Comparison of ENCODE assay signal across 13 mouse cellular contexts in genomic region chr15:79411363-79412065, GRCm38 (mm10). TPM values are rescaled to one million over a fixed set of nuclear protein-coding genes. Genes with fewer than 3 reads are reported as not detected.
DNase-seq lines count a peak whose midpoint lies in the region; ATAC-seq and TF ChIP-seq lines count a peak whose summit lies in the region.
"Had no signal": no experiment of that assay in that cellular context is flagged by ENCODE, and none has a peak within 500 bp of the region (broad histone marks: within the 10 kb centered on the region; RNA-seq: fewer than 3 reads in every experiment).

No protein-coding gene starts in this region.

- no peaks in the 10 kb centered on the region for H3K36me3 ChIP-seq in liver, embryonic 14.5 days (replicated peaks; ENCODE audit: control insufficient read depth, insufficient read depth, low read depth)
- H3K36me3 ChIP-seq in liver, embryonic 11.5 days (ENCODE audit: control insufficient read depth, insufficient read depth, low read length) = no peaks in the 10 kb centered on the region
- H3K36me3 ChIP-seq in CH12.LX (replicated peaks in 1 of 2; ENCODE audit: control insufficient read depth in 1 of 2, insufficient read depth in 1 of 2, low read length in 1 of 2) (peaks cover 0 to 19% of the 10 kb centered on the region in 2 experiments), MEL (ENCODE audit: control insufficient read depth in 1 of 2, insufficient read depth in 2 of 2, low read length in 2 of 2) (peaks cover 0 to 11% of the 10 kb centered on the region in 2 experiments; a peak in 2 of 4 replicates)
- no peaks in the 10 kb centered on the region for H3K36me3 ChIP-seq in forebrain, postnatal 0 days (ENCODE audit: insufficient read depth)

- no peak overlapping the region for H3K4me2 ChIP-seq in liver, embryonic 14.5 days (ENCODE audit: low read depth)
- no peak overlapping the region for H3K4me2 ChIP-seq in liver, embryonic 11.5 days
- H3K4me2 ChIP-seq in CH12.LX (ENCODE audit: insufficient read depth, low read depth, poor library complexity, severe bottlenecking) = no peak overlapping the region
- no peak overlapping the region for H3K4me2 ChIP-seq in forebrain, postnatal 0 days (ENCODE audit: low read depth)

- no peaks in the 10 kb centered on the region for H3K9me3 ChIP-seq in liver, embryonic 14.5 days (ENCODE audit: control insufficient read depth, low read length)
- H3K9me3 ChIP-seq in liver, embryonic 11.5 days (ENCODE audit: control insufficient read depth, low read length) = no peaks in the 10 kb centered on the region
- H3K9me3 ChIP-seq in CH12.LX (replicated peaks; ENCODE audit: low read length) (no peaks in the 10 kb centered on the region), MEL (replicated peaks; ENCODE audit: insufficient read depth, low read length) (no peaks in the 10 kb centered on the region)
- no peaks in the 10 kb centered on the region for H3K9me3 ChIP-seq in forebrain, postnatal 0 days (ENCODE audit: low read length)

- TF ChIP-seq RAD21 in CH12.LX (IDR thresholded peaks at IDR 0.05; ENCODE audit: low read depth, low read length) = peak; percentile 77
- peak; percentile 63 for TF ChIP-seq RAD21 in MEL (IDR thresholded peaks at IDR 0.05; ENCODE audit: low read depth, low read length)

- H3K27me3 ChIP-seq in liver, embryonic 14.5 days (ENCODE audit: control insufficient read depth, insufficient read depth, low read length) = no peaks in the 10 kb centered on the region
- H3K27me3 ChIP-seq in liver, embryonic 11.5 days (replicated peaks; ENCODE audit: control insufficient read depth, insufficient read depth, low read length) = no peaks in the 10 kb centered on the region
- H3K27me3 ChIP-seq in CH12.LX (replicated peaks) (no peaks in the 10 kb centered on the region), MEL (ENCODE audit: control insufficient read depth in 1 of 2, insufficient read depth in 2 of 2, low read length in 2 of 2) (no peaks in the 10 kb centered on the region)
- H3K27me3 ChIP-seq in forebrain, postnatal 0 days (ENCODE audit: insufficient read depth, low read length) = no peaks in the 10 kb centered on the region
- H3K27me3 ChIP-seq: Patski had no signal

- H3K4me3 ChIP-seq in liver, embryonic 14.5 days (ENCODE audit: insufficient read depth in 1 of 2, low read depth in 2 of 2, low read length in 2 of 2) = no peak overlapping the region
- H3K4me3 ChIP-seq in liver, embryonic 11.5 days (ENCODE audit: low read depth, low read length) = no peak overlapping the region
- no peak overlapping the region for H3K4me3 ChIP-seq in CH12.LX (replicated peaks in 1 of 3; ENCODE audit: low read depth in 2 of 3, low read length in 2 of 3, poor library complexity in 1 of 3)
- H3K4me3 ChIP-seq in MEL (ENCODE audit: control insufficient read depth in 1 of 2, insufficient read depth in 1 of 2, low read depth in 2 of 2, low read length in 2 of 2) = no peak overlapping the region
- no peak overlapping the region for H3K4me3 ChIP-seq in forebrain, postnatal 0 days (ENCODE audit: low read depth, low read length)

- in situ Hi-C loops in CH12.LX (cut with MboI; ENCODE audit: low pct_ligation_motif_present, low pct_unique_long_range_greater_than_20kb, low sequenced_read_pairs) = no loop called here

- H3K4me1 ChIP-seq in liver, embryonic 14.5 days (replicated peaks; ENCODE audit: control insufficient read depth in 2 of 2, insufficient read depth in 2 of 2, low read length in 1 of 2) = peaks cover 0 to 8% of the 10 kb centered on the region in 2 experiments; a peak in 1 of 4 replicates
- H3K4me1 ChIP-seq in liver, embryonic 11.5 days (replicated peaks; ENCODE audit: control insufficient read depth, insufficient read depth, low read length) = peaks cover 3% of the 10 kb centered on the region; the same call in 1 of the 2 replicates
- H3K4me1 ChIP-seq in CH12.LX (ENCODE audit: control insufficient read depth in 1 of 2, insufficient read depth in 2 of 2) = peaks cover 18 to 41% of the 10 kb centered on the region in 2 experiments
- peaks cover 6 to 29% of the 10 kb centered on the region in 2 experiments; a peak in 3 of 4 replicates for H3K4me1 ChIP-seq in MEL (ENCODE audit: control insufficient read depth in 1 of 2, insufficient read depth in 2 of 2, low read length in 2 of 2)
- H3K4me1 ChIP-seq in forebrain, postnatal 0 days (ENCODE audit: insufficient read depth) = no peaks in the 10 kb centered on the region

- no peaks in the 10 kb centered on the region for H3K79me2 ChIP-seq in CH12.LX (replicated peaks; ENCODE audit: control insufficient read depth, extremely low read depth, insufficient read depth, poor library complexity, severe bottlenecking)
- H3K79me2 ChIP-seq in MEL (ENCODE audit: control insufficient read depth, insufficient read depth, low read length, poor library complexity) = no peaks in the 10 kb centered on the region

- no peak for ATAC-seq in liver, embryonic 14.5 days (ENCODE audit: insufficient read depth)
- no peak for ATAC-seq in liver, embryonic 11.5 days (replicated peaks; ENCODE audit: low FRiP score)
- 0 out of 2 replicates have a peak, but pooled peaks have one; percentile 10 for ATAC-seq in megakaryocyte progenitor cell, adult 5-6 weeks (replicated peaks; ENCODE audit: poor library complexity)
- ATAC-seq in forebrain, postnatal 0 days = no peak
- ATAC-seq: forebrain, embryonic 14.5 days; Patski had no signal

- TF ChIP-seq EP300 in liver, embryonic 14.5 days (IDR thresholded peaks at IDR 0.05; ENCODE audit: low read depth) = no peak
- no peak for TF ChIP-seq EP300 in CH12.LX (IDR thresholded peaks at IDR 0.05; ENCODE audit: low read length)
- no peak for TF ChIP-seq EP300 in MEL (IDR thresholded peaks at IDR 0.05; ENCODE audit: low read depth in 1 of 2, low read length in 2 of 2)

- no peak overlapping the region for H3K9ac ChIP-seq in liver, embryonic 14.5 days (replicated peaks)
- no peak overlapping the region for H3K9ac ChIP-seq in liver, embryonic 11.5 days (ENCODE audit: low read depth, low read length)
- H3K9ac ChIP-seq in CH12.LX (ENCODE audit: insufficient read depth, low read depth) = no peak overlapping the region
- no peak overlapping the region for H3K9ac ChIP-seq in MEL (ENCODE audit: control insufficient read depth, low read depth, low read length, poor library complexity, severe bottlenecking)
- H3K9ac ChIP-seq in forebrain, postnatal 0 days = no peak overlapping the region

- no peak overlapping the region for H3K27ac ChIP-seq in liver, embryonic 14.5 days
- H3K27ac ChIP-seq in liver, embryonic 11.5 days (ENCODE audit: low read depth, low read length) = no peak overlapping the region
- no peak overlapping the region for H3K27ac ChIP-seq in CH12.LX (ENCODE audit: insufficient read depth, low read depth)
- H3K27ac ChIP-seq in MEL (ENCODE audit: control insufficient read depth, low read depth, low read length) = no peak overlapping the region
- no peak overlapping the region for H3K27ac ChIP-seq in forebrain, postnatal 0 days (ENCODE audit: low read depth, low read length)
- H3K27ac ChIP-seq: macrophage had no signal

- no peak for TF ChIP-seq POLR2A in CH12.LX (IDR thresholded peaks at IDR 0.05; ENCODE audit: low read depth, low read length)
- TF ChIP-seq POLR2A in MEL (IDR thresholded peaks at IDR 0.05; ENCODE audit: control insufficient read depth in 1 of 2, insufficient read depth in 1 of 2, low read depth in 1 of 2, low read length in 2 of 2, poor library complexity in 1 of 2) = no peak

- DNase-seq in liver, embryonic 14.5 days (ENCODE audit: low read depth in 3 of 3, low spot score in 3 of 3) = no peak
- no peak for DNase-seq in liver, embryonic 11.5 days (ENCODE audit: low spot score)
- no peak for DNase-seq in CH12.LX (ENCODE audit: extremely low read depth)
- no peak for DNase-seq in MEL (ENCODE audit: low read depth, low spot score)
- no peak for DNase-seq in forebrain, postnatal 0 days
- no peak for DNase-seq in kidney, adult 9 months
- DNase-seq: adrenal gland, postnatal 14 days; cerebellum, adult 11 months; embryo, embryonic 11 days had no signal

- 53% methylated on average over 10 of the region's 10 CpGs for WGBS in liver, embryonic 14.5 days (ENCODE audit: insufficient replicate concordance)
- WGBS in liver, embryonic 11.5 days = 67% methylated on average over 10 of the region's 10 CpGs
- WGBS in forebrain, postnatal 0 days = 54% methylated on average over 10 of the region's 10 CpGs

- dilution Hi-C loops in CH12.LX (cut with MboI; ENCODE audit: extremely low pct_ligation_motif_present, extremely low pct_unique_long_range_greater_than_20kb, low sequenced_read_pairs) = no loop called here

- peak; percentile 50 for TF ChIP-seq CTCF in liver, embryonic 14.5 days (IDR thresholded peaks at IDR 0.05; ENCODE audit: low read depth)
- TF ChIP-seq CTCF in CH12.LX (conservative IDR thresholded peaks at IDR 0.05 in 1 of 2, IDR thresholded peaks at IDR 0.05 in 1 of 2; ENCODE audit: low read depth in 2 of 2, low read length in 2 of 2) (peak in 1 of 2 experiments; percentile 69; a peak in 2 of 4 replicates), MEL (IDR thresholded peaks at IDR 0.05 in 2 of 3, conservative IDR thresholded peaks at IDR 0.05 in 1 of 3; ENCODE audit: control insufficient read depth in 1 of 3, insufficient read depth in 1 of 3, low read depth in 2 of 3, low read length in 3 of 3, poor library complexity in 1 of 3, severe bottlenecking in 1 of 3) (peak in 2 of 3 experiments; percentile 28 to 57; a peak in 4 of 6 replicates)
- no peak for TF ChIP-seq CTCF in forebrain, postnatal 0 days (IDR thresholded peaks at IDR 0.05; ENCODE audit: low read depth)

RNA-seq across cellular contexts. Expression of gene Tmem184b, which starts 8.1 kb away (rescaled TPM):
- 7.2 and 10.3 TPM in 2 replicates for polyA plus RNA-seq in liver, embryonic 14.5 days (2012; rRNA removed)
- 5.7 and 8.6 TPM in 2 replicates for polyA plus RNA-seq in liver, embryonic 14.5 days (2014; fragmentation: Nextera tagmentation; extraction: Ambion mirVana)
- 36.4 and 38.8 TPM in 2 replicates for polyA plus RNA-seq in liver, embryonic 11.5 days (2014; fragmentation: Nextera tagmentation; extraction: Ambion mirVana)
- total RNA-seq in CH12.LX (2012; rRNA removed) (18.9 and 21.1 TPM in 2 replicates), CH12.LX (2014; rRNA removed) (7.1 and 7.2 TPM in 2 replicates), MEL (2012; rRNA removed) (7.2 and 7.5 TPM in 2 replicates)
- polyA plus RNA-seq in CH12.LX (2012; ENCODE audit: insufficient read length, low read depth) (38.0 and 42.7 TPM in 2 replicates), MEL (2012; ENCODE audit: insufficient read depth in 1 of 2, insufficient read length in 2 of 2, low read depth in 1 of 2, low replicate concordance in 2 of 2, missing spikeins in 1 of 2) (10 to 100 TPM in 1 of 2 experiments, not detected in 1; 28.4 TPM)
- total RNA-seq in megakaryocyte progenitor cell, adult 5-6 weeks (2015) = 12.0 and 12.2 TPM in 2 replicates
- total RNA-seq in megakaryocyte progenitor cell, adult 5-6 weeks (2017) = 4.0 and 4.3 TPM in 2 replicates
- total RNA-seq in forebrain, postnatal 0 days (2014; rRNA removed) = 32.0 and 41.9 TPM in 2 replicates
- 22.9 and 30.3 TPM in 2 replicates for polyA plus RNA-seq in forebrain, postnatal 0 days (2015; fragmentation: Nextera tagmentation; extraction: Ambion mirVana)

RNA-seq across cellular contexts. Expression of gene Csnk1e, which starts 43.9 kb away (rescaled TPM):
- 9.5 and 9.8 TPM in 2 replicates for polyA plus RNA-seq in liver, embryonic 14.5 days (2012; rRNA removed)
- 3.7 and 5.5 TPM in 2 replicates for polyA plus RNA-seq in liver, embryonic 14.5 days (2014; fragmentation: Nextera tagmentation; extraction: Ambion mirVana)
- polyA plus RNA-seq in liver, embryonic 11.5 days (2014; fragmentation: Nextera tagmentation; extraction: Ambion mirVana) = 39.2 and 42.5 TPM in 2 replicates
- total RNA-seq in CH12.LX (2012; rRNA removed) (33.3 and 46.7 TPM in 2 replicates), CH12.LX (2014; rRNA removed) (10.4 and 12.2 TPM in 2 replicates), MEL (2012; rRNA removed) (28.5 and 33.3 TPM in 2 replicates)
- polyA plus RNA-seq in CH12.LX (2012; ENCODE audit: insufficient read length, low read depth) (16.8 and 18.5 TPM in 2 replicates), MEL (2012; ENCODE audit: insufficient read depth in 1 of 2, insufficient read length in 2 of 2, low read depth in 1 of 2, low replicate concordance in 2 of 2, missing spikeins in 1 of 2) (10 to 100 TPM in 1 of 2 experiments, not detected in 1; 58.1 TPM)
- total RNA-seq in megakaryocyte progenitor cell, adult 5-6 weeks (2015) = 32.0 and 45.6 TPM in 2 replicates
- total RNA-seq in megakaryocyte progenitor cell, adult 5-6 weeks (2017) = 29.1 and 30.7 TPM in 2 replicates
- total RNA-seq in forebrain, postnatal 0 days (2014; rRNA removed) = 398 and 490 TPM in 2 replicates
- polyA plus RNA-seq in forebrain, postnatal 0 days (2015; fragmentation: Nextera tagmentation; extraction: Ambion mirVana) = 160 and 248 TPM in 2 replicates
